Mouse (Mus musculus) monocyte, adult 2 months (primary cell): ENCODE measurements at regions not wholly inside any gene's neighbourhood (a gene's known extent, or its start where the extent isn't known, plus 50 kb on each side); places are given as distances from the start of the nearest gene placed in this dataset.

Source experiments
- DNase-seq, 2 experiments: peaks; one replicate each; pipeline ENCODE4 v3.0.0; 2022; ENCODE audit warnings: low spot score in 2 of 2, low read depth in 1 of 2

GRCm38 (mm10) chr14:120660321-120660781, 182.1 kb downstream of the Rap2a start:
- no peak for DNase-seq

- no peak for DNase-seq
These were observed 182.9 kb downstream of the Rap2a start for GRCm38 (mm10) chr14:120661111-120661510.

- DNase-seq = no peak
These were observed 191.4 kb downstream of the Rap2a start for GRCm38 (mm10) chr14:120669665-120670064.

DNA sequence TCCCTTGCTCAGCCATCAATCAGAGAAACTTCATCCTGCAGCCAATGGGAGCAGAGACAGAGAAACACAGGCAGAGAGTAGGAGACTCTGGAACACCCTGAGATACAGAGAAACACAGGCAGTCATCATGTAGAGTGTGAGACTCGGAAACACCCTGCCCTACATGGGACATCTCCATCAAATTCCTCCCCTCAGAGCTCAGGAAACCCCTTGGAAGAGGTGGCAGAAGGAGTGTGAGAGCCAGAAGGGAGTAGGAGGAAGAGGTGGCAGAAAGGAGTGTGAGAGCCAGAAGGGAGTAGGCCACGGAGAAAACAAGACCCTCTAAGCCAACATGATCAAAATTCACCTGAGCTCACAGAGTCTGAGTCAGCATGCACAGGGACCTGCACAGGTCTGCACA, 197.5 kb downstream of the Rap2a start:
- DNase-seq = no peak

- DNase-seq = no peak
These were observed 200.3 kb downstream of the Rap2a start for GRCm38 (mm10) chr14:120678533-120678932.

GRCm38 (mm10) chr14:120679072-120679471, 200.8 kb downstream of the Rap2a start:
- DNase-seq = no peak

DNA sequence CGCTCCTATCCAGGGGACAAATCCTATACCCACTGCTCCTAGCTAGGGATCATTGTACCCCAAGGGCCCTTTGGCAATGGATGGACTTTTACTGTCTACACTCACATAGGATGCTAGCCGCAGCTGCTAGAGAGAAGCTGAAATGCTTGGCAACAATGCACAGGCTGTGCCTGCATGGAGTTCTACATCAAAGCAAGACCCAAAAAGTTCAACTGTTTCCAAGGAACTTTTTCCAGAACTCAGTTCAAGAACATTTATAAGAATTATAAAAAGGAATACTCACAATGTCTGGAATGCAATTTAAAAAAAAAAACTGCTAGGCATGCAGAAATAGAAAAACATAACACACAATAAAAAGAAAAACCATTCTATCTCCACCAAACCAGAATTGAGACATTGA, 202.0 kb downstream of the Rap2a start:
- no peak for DNase-seq

DNA sequence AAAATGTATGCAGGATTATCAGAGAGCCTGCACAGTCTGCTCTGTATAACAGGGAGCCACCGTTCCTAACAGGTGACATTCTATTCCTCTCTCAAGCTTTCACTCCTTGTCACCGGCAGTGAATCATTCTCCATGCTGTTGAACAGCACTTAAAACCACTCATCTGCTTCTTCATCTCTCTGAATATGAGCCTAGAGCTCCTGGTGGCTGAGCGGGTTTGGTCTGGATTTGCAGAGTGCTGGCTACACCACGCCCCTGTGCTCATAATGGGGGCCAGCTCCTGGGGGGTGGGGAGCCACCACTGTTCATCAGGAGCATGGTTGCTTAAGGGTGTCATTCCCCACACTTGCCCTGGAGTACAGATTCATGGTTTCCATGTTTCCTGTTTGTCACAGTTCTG, 207.0 kb downstream of the Rap2a start:
- DNase-seq = no peak

GRCm38 (mm10) chr14:120685877-120686276, 207.6 kb downstream of the Rap2a start:
- DNase-seq = no peak

DNA sequence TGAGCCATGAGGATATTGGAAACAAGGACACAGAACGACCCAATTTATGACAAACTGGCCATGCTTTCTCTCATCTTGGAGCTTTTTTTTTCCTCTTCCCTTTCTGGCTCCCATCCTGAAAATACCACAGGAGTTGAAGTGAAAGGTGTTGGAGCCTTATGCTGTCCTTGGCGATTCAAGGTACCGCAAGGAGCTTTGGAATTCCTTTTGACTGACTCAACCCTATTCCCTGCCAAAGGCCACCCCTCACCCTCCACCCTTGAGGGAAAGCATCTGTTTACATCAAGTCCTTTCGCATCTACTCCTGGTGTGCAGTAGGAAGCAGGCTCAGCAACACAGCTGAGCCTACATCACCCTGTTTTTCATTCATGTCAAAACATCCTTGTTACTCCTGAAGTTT, 208.5 kb downstream of the Rap2a start:
- no peak for DNase-seq

- DNase-seq = no peak
These were observed 211.6 kb upstream of the Ipo5 start for GRCm38 (mm10) chr14:120699378-120699777.

DNA sequence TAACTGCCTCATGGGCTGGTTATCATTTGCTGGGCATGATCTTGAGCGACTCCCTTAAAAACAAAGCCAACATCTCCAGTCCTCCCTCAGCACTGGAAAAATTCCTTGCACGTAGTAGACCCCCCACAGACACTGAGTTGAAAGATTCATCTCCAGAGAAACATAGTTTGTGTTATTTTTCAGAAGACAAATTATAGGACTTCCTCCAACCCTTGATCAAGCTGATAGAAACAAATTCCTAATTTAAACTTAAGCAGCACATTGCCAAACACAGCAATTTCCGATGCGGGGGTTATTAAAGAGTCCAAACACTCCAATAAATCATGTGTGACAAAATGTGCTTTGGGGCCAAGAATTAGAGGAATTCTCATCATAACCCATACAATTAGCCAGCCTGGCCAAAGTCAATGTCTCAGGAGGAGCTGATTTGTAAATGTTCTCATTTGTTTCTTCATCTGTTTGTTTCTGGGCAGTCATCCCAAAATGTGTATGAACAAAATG, 205.7 kb upstream of the Ipo5 start:
- DNase-seq = no peak

DNA sequence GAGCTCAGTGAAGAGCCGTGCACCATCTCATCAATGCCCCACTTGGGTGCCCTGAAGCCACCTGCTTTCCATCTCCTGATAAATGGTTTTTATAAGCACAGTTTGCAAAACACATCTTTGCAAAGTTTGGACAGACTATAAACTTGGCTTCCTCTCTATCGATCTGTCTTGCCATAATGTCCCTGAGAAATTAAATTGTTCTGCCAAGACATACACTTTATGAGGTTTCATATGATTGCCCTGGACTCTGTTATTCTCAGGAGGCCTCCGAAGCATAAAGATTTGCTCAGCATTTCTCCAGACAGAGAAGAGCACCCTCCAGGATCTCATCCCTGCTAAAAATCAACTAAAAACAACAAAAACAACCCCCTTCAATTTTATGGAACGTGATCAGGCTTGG, 200.2 kb upstream of the Ipo5 start:
- no peak for DNase-seq

DNA sequence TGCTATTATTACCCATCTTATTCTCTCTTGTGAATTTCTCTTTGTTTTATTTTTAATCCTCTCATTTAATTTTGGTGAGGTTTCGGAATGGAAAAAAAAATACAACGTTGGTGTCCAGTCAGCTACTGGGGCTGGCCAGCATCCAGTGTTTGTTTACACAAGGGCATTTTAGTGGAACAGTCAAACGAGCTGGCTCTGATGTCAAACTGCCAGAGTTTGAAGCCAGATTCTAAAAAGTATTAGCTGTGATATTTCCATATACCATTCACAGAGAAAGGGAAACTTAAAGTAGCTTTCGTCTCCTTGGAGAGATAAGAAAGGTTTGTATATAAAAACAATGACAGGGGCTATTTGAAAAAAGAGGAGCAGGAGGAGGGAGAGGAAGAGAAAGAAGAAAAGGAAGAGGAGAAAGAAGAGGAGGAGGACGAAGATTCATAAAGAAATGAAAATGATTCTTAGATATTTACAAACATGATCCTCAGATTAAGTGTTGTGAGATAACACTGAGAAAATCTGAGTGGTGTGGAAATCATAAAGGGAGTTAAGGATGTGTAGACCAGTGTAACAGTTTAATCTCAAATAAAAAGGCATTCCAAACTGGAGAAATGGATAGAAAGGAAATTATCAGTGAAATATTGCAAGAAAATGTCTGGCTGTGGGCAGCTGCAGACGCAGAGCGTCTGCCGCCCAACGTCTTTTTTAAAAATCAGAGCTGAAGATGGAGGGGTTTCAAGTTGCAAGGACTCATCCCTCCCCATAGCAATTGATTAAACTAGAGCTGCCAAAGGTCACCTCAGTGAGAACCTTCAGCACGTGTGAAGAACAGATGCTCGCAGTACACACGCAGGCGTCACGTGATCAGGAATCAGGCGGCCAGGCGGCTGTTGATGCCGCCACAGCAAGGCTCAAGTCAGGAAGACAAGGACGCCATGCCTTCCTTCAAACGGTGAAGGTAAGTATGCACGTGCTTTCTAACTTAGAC, 190.3 kb upstream of the Ipo5 start:
- DNase-seq = no peak

DNA sequence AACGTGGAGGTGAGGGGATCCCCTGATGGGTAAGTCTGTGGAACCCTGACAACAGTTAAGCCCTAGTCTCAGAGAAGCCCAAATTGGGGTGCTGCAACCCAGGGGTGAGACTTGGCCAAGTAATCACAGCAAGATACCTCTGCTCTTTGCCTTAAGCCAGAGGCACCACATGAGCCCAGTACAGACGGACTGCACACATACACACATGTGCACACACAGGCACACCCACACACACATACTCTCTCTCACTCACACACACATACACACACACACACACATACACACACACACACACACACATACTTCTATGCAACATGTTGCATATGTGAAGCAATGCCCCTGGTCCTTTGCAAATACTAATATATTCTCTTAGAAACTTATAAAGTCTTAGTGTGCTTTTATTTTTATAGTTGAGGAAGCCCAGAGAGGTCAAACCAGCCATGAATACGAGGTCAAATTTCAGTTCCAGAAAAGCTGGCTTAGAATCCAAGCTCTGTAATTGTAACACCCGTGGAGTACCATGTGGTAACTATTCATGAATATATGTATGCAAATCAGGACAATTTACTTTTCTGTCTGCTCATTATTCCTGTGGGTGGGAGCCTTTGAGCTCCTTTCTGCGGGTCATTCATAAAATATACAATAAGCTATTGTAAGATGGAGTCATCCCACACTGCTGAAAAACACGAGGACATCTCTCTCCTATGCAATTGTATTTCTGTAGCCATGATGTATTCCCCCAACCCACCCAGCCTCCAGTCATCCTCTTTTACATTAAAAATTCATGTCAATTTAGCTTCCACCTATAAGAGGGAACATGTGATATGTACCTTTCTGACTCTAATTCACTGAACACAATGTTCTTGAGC, 189.2 kb upstream of the Ipo5 start:
- DNase-seq = no peak

DNA sequence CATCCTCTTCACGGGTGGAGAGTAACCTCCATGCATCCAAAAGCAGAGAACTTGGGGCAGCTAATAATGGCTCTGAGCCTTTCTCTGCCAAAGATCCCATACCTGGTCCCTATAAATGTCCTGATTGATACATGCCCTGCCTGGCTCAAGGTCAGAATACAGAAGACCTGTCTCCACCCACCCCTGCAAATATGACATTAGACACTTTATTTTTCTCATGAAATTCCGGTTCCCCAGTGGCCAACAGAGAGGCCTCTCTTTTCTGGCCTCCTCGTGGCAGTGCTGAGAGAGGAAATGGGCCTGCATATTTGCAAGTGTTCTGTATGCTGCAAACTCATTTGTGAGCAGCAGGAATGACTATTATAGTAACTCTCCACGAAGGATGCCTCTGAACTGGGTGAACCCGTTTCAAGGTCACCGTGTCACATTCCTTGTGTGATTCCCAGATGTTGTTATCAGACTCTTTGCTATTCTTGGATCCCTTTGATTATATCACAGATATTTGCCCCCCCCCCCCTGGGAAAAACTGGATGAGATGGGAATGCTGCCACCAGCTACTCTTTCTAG, 188.4 kb upstream of the Ipo5 start:
- no peak for DNase-seq

- DNase-seq = no peak
These were observed 182.9 kb upstream of the Ipo5 start for GRCm38 (mm10) chr14:120728107-120728506.

DNA sequence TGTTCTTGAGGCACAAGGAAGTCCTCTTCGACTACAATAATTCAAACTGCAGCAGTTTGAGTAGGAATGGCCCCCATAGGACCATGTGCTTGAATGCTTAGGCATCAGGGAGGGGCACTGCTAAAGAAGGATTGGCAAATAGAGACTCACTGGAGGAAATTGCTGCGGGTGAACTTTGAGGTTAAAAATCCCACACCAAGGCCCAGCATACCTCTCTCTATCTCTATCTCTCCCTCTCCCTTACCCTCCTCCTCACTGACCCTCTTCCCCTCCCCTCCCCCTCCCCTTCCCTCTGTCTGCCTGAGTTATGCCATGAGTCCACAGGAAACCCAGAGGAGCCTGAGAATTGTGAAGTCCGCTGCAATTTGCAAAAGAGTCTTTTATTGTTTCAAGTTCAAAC, 180.8 kb upstream of the Ipo5 start:
- DNase-seq = no peak

- DNase-seq = no peak
These were observed 179.2 kb upstream of the Ipo5 start for GRCm38 (mm10) chr14:120731679-120732281.

DNA sequence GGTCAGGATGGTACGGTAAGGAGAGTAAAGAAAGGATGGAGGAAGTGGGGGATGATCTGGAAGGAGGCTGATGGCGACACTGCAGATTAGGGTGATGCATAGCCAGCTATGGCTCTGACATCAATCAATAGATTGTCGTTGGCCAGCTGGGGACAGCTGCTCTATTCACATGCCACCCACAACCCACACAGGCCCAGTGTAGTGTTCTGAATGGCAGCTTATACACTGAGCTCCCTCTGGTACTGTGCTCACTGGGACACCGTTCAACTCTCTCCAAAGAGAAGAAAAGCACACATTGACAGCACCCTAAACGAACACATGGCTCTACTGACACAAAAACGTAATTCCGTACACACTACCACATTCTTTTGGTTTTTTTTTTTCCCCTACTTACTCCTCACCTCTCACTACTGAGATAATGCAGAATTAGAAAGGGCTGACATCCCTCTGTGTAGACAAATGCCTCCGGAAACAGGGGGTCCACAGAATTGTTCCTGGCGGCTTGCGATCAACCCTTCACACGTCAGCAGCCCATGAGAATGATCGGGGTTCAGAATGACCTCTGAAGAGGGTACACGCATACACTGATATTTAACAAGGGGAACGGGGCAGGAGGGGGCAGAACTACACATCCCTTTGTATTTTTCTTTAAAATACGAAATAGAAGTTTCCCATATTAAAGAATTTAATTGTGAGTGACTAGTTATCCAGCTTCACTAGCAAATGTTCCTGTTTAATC, 178.5 kb upstream of the Ipo5 start:
- DNase-seq = no peak
